Mouse (Mus musculus): ENCODE results near the gene Eefsec.

DNA sequence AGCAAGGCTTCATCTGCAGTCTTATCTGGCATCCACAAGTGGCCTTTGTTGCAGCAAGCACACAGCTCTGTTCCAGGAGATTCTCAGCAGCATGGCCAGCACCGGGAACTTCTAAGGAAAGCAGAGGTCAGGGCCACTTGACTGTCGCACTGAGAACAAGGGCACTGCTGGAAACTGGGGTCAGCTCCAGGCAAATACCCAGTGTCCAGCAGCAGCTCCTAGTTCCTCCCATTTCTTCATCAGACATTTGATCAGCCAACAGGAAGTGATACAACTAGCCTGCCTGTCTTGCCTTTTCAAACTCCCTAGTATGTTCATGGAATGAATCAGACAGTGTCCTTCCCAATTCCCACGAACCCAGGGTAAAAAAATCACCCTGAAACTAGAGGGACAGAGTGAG lies 66.6 kb downstream of the Eefsec start:
- no peak for TF ChIP-seq CTCF (IDR thresholded peaks at IDR 0.05; ENCODE audit: insufficient read depth, low read depth, low read length)
- no peak for TF ChIP-seq POLR2A (IDR thresholded peaks at IDR 0.05; ENCODE audit: insufficient read depth, low read depth, low read length)
